Mouse (Mus musculus): ENCODE results near the gene Casp9. TPM values are rescaled to one million over a fixed set of nuclear protein-coding genes. Genes with fewer than 3 reads are reported as not detected.
"Not testable (repeated sequence)": the region's sequence is repeated elsewhere in the genome, so short reads cannot be mapped to it uniquely, and the experiment has no call there.

Gene Casp9
- total RNA-seq, 2 experiments from 2014 or later, result 23.1 to 23.3 TPM

DNA sequence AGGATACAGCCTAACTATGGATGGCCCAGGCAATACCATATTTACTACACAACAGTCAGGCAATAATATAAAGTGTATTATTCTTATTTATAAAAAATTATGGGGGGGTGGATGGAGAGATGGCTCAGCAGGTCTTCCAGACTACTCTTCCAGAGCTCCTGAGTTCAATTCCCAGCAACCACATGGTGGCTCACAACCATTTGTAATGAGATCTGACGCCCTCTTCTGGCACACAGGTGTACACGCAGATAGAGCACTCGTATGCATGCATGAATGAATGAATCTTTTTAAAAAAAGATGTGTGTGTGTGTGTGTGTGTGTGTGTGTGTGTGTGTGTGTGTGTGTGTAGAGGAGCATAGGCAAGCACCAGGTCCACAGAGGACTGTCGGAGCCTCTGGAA, 20.4 kb upstream of the Casp9 start:
- DNase-seq (ENCODE audit: low spot score in 2 of 2), result not testable (repeated sequence)

DNA sequence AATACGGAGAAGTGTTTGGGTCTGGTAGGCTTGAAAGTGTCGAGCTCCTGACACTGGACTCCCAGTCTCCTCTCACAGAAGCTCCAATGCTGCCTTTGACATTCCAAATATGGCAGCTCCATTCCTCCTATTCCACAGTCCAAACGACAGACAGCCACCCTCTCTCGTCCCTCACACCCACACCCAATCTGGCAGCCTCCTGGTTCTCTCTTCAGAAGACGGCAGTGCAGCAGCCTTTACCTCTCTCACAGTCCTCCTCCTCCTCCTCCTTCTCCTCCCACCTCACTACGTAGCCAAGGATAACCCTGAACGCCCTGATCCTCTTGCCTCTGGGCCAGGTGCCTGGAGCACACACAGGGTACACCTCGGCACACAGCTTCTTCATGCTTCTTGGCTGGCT, 13.6 kb upstream of the Casp9 start:
- DNase-seq (ENCODE audit: low spot score in 2 of 2), result peak in 1 of 2 experiments; percentile 18

DNA sequence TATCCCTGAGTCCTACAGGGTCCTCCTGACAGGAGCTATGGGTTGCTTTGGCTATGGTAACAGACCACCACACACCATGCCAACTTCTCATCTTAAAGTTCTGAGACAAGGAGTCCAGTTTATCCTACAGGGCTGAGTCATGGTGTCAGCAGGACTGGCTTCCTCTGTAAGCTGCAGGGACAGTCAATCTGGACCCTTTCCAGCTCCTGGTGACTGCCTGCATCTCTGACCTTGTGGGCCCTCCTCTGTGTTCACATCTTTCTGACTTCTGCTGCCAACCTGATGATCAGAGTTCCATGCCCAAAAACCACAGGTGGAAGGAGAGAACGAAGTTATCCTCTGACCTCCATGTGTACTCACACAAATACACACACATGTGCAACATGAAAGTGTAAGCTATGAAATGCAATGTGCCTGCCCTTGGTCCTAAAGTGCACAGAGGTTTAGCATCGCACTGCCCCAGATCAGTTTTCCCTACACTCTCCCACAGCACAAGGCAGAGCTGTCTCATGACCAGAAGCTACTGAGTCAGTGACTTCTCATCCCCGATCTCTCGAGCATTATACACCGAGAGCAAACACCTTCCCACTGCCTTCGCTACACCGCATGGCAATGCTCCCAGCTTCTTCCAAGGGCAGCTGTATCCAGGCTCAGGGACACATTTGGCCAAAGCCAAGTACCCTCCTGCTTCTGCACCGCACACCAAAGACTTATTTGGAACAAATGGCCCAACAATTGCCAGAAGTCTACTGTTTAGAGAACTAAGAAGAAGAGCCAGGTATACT, 12.0 kb upstream of the Casp9 start:
- no peak for DNase-seq (ENCODE audit: low spot score in 2 of 2)

DNA sequence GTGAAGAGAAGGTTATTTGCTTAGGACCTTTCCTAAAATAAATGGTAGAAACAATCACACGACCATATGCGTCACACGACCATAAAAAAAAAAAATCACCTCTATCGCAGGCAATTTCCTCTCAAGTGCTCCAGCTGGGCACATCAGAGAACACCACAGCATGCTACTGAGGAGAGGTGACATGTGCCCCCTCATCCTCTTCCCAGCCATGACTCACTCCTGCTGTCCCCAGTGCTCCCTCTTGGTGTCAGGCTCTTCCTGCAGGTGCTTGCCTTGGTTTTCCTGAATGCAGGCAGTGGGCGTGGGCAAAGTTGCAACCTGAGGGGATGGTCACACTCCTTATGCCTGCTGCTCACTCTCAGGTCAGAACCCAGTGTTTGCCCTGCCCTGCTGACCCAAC, 8.6 kb upstream of the Casp9 start:
- DNase-seq (ENCODE audit: low spot score in 2 of 2), result no peak

DNA sequence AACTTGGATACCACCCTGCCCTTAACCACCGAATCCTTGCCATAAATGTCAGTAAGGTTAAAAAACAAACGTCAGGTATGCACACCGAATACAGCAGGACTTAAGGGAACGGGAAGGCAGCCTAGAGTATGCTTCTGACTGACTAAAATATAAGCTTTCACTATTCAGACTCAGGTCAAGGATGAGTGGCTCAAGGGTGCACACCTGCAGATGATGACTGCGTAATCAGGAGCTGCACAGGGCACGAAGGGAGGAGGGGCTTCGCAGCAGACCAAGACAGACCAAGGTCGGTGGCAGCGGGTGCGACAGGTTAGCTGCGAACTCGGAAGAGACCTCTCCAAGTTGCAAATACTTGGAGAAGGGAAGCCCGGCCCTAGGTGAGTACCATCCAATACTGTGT, 7.3 kb upstream of the Casp9 start:
- DNase-seq (ENCODE audit: low spot score in 2 of 2), result no peak

DNA sequence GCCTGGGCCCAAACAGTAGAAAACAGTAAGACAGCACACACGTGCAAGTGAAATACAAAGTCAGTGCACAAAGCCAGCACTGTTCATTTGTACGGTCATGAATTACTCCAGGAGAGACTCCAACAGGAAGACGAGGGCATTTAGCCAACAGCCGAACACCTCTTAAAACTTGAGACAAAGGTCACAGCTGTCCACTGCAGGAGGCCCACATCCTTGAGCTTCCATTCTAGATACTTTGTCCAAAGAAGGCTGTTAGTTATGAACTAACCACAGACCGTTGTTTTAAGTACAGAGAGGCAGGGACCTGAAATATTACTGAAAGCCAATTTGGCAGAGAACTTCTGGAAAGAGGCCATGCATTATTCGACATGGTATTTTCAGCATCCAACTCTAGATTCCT, 6.4 kb upstream of the Casp9 start:
- DNase-seq (ENCODE audit: low spot score in 2 of 2), result no peak

DNA sequence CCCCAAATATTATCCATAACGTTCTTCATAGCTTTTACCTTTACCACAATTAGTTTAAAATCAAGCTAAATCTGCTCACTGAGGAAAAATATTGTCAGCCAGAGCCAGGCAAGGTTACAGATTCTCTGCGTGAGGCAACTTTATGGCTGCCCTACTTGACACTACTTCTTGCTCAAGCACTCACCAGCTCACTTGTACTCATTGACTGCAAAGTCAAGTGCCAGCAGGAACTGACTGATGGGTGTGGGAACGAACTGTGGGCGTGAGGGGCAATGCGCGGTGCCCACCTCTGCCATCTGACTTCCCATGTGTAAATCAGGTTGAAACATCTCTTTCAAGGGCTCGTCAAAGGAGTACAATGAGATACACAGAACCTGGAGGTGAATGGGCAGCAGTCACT, 6.0 kb upstream of the Casp9 start:
- no peak for DNase-seq (ENCODE audit: low spot score in 2 of 2)

DNA sequence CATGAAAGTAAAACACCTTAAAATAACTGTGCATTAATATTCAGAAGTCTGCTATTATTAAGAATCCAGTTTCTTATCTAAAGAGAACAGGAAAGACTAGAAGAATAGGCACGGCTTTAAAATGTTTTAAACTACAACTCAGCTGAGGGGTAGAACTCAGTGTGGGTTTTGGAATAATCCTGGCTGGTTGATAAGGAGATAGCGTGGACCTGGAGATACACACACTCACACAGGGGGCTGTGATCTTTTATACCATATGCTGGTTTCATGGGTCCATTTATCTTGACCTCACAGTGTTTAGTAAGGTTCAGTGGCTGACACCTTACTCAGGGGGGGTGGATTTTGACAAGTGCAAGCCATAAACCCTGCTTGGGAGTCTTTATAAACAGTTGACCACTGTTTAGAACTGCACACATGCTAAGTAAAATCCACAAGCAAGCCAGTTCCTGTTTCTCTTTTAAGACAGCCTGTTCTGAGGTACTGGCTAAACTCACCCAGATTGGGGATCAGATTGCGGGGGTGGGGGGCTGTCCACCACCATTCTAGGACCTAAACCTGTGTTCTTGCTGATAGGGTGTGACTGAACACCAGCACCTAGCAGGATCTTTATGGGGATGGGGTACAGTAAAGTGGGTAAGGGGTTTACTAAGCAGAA, 3.7 kb upstream of the Casp9 start:
- no peak for DNase-seq (ENCODE audit: low spot score in 2 of 2)

DNA sequence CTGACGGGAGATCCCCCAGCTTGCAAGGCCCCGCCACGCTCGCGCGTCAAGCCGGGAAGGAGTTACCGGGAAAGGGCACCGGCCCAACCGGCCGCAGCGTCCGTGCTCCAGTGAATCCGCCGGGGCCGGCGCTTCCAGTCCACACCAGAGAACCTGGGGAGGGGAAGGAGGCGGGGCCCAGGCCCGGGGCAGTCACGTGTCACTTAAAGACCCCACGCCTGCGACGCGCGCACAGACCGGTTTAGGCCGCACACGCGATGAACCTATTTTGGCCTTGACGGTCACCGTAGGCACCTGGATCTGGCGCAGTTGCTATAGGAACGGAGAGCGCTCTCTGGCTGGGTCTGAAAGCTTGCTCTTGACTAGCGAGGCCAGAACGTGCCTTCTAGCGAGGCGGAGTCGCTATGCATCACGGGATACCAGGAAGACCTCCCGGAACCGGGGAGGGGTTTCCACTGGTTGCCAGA, 2.9 kb upstream of the Casp9 start, which contains the start of gene Dnajc16:
TSS of gene Dnajc16 (minus strand) at position 408 of the 467 bp plus-strand sequence.
- peak; percentile 95 to 99 for DNase-seq (ENCODE audit: low spot score in 2 of 2)

DNA sequence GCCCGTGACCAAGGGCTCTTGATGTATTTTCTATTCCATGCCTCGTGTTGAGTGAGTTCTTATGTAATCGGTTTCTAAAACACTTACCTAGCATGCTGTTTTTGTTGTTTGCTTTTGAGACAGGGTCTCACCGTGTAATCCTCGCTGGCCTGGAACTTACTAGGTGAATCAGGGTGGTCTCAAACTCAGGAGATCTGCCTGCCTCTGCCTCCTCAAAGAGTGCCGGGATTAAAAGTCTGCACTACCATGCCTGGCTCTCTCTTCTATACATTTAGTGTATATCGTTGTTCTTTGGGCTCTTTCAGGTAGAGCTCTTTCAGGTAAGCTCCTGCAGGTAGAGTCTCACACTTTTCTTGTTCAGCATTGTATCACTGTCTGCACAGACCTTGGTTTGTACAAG, 1.9 kb upstream of the Casp9 start:
- DNase-seq (ENCODE audit: low spot score in 2 of 2), result no peak

DNA sequence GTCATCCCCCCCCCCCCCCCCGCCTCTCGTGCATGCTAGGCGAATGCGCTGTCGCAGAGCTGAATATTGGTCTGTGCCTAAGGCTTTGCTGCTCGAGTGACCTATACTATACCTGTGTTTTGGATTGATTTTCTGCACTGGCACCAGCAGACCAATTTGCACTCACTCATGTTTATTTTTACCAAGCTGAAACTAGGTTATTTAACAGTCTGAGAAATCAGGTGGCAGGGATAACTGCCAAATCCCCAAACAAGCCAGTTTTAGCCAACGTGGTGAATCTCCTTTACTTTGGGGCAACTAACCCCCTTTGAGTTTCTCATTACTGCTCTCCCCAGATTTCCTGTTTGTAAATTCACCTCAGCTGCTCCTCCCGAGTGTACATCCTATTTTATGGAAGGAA, 1.5 kb upstream of the Casp9 start:
- no peak for DNase-seq (ENCODE audit: low spot score in 2 of 2)

DNA sequence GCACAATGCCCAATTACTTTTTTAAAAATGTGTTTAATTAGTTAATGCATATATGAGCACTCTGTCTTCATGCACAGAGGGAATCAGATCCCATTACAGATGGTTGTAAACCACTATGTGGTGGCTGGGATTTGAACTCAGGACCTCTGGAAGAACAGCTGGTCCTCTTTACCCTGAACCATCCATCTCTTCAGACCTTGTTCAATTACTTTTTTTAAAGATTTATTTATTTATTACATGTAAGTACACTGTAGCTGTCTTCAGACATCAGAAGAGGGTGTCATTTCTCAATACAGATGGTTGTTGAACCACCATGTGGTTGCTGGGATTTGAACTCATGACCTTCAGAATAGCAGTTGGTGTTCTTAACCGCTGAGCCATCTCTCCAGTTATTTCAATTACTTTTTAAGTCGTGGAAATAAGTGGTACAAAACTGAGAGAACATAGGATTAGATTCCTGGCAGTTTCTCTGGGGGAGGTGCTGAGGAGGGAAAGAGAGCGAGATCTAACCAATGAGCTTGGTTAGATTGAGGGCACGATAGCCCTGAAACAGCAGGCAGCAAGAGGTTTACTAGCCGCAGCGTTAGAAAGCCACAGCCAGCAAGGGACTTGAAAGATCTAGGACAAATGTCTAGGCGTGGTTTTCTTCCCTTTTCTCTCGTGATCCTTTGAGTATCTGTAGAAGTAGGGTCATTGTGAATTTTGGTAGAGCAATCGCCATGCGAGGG, 694 bp upstream of the Casp9 start:
- DNase-seq (ENCODE audit: low spot score in 2 of 2), result no peak

DNA sequence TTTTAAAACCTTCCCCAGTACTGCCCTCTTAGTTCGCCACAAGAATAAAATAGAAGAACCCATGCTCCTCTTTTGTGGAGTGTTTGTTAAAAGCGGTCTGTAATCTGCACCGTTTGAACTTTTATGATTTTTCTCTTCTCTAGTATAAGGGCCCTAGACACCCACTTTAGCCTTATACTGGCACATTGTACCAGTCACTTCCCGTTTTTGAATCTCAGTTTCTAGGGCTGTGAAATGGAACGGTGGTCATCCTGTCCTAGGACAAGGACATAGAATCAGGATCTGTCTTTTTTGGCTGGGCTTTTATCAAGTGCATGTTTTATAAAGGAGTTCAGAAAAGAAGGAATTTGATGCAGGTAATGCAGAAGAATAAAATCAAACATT, 732 bp downstream of the Casp9 start:
- DNase-seq (ENCODE audit: low spot score in 2 of 2), result no peak

DNA sequence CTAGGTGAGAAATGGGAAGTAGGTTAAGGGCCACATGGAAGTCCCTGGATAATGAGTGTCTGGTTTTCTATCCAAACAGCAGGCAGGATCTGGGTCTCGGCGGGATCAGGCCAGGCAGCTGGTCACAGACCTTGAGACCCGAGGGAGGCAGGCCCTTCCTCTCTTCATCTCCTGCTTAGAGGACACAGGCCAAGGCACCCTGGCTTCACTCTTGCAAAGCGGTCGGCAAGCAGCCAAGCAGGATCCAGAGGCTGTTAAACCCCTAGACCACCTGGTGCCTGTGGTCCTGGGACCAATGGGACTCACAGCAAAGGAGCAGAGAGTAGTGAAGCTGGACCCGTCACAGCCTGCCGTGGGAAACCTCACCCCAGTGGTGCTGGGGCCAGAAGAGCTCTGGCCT, 2.9 kb downstream of the Casp9 start:
- no peak for DNase-seq (ENCODE audit: low spot score in 2 of 2)

DNA sequence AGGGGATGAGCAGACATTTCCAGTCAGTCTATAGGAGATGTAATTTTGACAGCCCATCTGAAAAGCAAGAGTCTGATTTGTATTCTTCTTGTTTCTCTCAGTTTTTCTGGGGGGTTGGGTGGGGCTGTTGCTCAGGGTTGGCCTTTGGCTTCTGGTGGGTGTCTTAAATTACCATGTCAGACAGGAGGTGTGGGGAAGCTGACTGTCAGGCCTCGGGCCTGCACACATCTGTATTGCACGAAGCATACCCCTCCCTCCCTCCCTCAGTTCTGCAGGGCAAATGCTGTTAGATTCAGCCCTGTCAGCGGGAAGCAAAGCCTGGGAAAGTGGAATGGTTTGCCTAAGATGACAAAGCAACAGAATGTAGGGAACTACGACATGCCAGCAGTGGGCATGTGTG, 3.5 kb downstream of the Casp9 start:
- no peak for DNase-seq (ENCODE audit: low spot score in 2 of 2)

DNA sequence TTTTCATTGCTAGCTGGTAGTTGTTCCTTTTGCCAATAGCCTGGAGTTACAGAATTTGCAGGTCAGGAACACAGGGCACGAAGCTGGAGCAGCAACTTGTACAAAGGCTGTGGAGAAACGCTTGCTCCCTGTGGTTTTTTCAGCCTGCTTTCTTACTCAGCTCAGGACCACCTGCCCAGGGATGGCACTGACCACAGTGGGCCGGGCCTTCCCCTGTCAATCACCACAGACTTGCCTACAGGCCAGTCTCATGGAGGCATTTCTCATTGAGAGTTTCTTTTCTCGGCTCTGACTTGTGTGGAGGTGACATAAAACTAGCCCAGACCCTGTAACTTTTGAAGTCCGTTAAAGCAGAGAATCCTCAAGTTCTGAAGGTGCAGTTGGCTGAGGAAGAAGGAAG, 4.1 kb downstream of the Casp9 start:
- no peak for DNase-seq (ENCODE audit: low spot score in 2 of 2)

DNA sequence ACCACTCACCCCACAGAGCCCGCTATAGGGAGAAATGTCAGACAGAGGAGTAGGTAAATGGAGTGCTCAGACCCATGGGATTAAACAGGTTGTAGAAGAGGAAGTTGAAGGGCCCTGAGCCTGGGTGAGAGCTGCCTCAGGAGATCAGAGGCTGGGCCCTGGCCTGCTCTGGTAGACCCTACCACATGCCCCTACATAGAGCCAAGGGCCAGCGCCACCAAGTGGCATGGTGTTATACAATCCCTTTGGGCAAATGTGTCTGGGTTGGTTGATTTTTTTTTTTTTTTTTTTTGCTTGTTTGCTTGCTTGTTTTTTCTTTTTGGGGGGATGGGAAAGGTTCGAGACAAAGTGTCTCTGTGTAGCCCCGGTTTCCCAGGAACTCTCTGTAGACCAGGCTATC, 10.7 kb downstream of the Casp9 start:
- no peak for DNase-seq (ENCODE audit: low spot score in 2 of 2)

DNA sequence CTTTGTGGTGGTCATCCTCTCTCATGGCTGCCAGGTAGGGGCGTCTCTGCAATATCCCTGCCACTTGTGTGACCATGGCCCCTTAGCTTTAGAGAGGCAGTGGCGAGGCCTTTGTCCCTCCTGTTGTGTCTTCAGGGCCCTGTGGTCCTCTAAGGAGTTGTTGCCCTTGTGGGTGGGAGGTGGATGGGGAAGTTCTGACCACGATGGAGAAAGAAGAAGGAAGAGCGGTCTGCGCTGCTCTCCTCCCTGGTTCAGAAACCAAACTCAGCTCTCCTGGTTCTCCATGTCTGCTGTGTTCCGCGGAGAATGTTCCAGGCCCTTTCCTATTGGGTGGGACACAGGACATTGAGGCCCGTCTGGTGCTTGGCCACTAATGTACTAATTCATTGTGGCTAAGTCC, 12.5 kb downstream of the Casp9 start:
- DNase-seq (ENCODE audit: low spot score in 2 of 2), result no peak

DNA sequence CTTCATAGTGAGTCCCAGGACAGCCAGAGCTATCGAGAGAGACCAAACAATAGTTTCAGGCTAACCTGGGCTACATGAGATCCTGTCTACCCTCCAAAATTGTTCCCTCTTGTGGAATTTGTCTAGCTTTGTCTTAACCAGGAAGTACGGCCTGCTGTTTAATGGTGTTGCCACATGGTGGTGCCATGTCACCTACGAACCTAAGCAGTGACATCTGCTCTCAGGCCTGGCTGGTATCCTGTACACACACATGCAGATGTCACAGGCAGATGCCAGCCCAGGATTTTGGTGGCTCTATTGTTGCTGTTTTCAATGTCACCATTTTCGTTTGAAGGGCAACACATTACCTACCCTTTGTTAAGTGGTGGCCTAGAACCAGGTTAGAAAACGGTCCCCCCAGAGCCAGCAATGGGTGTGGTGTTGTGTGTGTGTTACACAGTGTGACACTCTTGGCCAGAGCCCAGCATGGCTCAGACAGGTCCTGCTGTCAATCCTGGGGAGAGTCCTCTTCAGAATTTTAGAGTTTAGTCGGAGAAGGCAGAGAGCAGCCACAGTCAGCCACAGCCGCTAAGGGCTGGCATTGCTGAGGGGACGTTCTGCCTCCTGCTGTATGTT, 16.5 kb downstream of the Casp9 start:
- peak; percentile 28 to 48 for DNase-seq (ENCODE audit: low spot score in 2 of 2)

DNA sequence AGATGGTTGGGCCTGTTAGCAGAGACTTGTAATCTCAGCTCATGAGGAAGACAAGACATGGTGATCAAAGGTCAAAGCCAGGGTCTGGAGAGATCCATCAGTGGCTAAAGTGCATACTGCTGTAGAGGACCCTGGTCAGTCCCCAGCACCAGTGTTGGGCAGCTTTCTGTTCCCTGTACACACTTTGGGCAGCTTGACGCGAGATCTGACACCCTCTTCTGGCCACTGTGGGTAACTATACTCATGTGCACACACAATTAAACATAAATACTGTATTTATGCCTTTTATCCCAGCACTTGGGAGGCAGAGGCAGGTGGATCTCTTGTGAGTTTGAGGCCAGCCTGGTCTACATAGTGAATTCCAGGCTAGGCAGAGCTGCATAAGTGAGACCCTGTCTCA, 17.6 kb downstream of the Casp9 start:
- no peak for DNase-seq (ENCODE audit: low spot score in 2 of 2)

DNA sequence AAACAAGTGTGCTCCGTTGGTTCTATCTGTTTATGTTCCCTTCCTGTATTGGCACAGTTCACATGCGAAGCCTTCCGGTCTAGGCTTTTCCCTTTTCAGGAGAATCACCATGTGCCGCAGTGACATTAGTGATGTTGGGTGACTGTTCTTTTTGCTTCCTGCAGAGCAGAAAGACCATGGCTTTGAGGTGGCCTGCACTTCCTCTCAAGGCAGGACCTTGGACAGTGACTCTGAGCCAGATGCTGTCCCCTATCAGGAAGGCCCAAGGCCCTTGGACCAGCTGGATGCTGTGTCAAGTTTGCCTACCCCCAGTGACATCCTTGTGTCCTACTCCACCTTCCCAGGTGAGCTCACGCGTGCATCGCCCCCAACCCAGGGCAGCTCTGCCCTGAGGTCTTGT, 18.0 kb downstream of the Casp9 start:
- DNase-seq (ENCODE audit: low spot score in 2 of 2), result no peak

DNA sequence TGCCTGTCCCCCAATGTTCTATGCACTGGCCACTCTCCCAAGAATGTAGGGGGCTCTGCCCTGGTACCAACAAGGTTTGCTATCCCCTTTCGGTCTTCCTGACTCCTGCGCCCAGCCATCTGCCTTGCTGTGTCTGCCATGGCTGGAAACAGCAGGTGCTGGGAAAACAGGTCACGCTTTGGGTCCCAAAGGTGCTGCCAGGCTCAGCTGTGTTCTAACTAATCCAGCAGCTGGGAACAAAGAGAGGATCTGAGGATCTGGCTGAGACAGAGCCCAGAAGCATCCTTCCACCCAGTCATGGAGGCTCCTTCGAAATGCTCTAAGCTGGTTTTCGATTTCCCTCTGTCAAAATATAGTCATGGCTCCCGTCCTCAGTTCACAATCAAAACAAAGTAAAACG, 22.9 kb downstream of the Casp9 start:
- no peak for DNase-seq (ENCODE audit: low spot score in 2 of 2)
